Mouse (Mus musculus) forebrain, postnatal 0 days (tissue): ENCODE measurements at regions not wholly inside any gene's neighbourhood (a gene's known extent, or its start where the extent isn't known, plus 50 kb on each side); places are given as distances from the start of the nearest gene placed in this dataset.

ENCODE experiments used
- ATAC-seq: fragments of 200-750 bp; cut with Nextera tagmentation; 2 replicates; pipeline ENCODE4 v1.8.0; 2017; ENCODE audit warnings: mild to moderate bottlenecking, moderate library complexity
- DNase-seq: peaks from one replicate; pipeline ENCODE4 v3.0.0-alpha.2; 2015
- H3K27ac ChIP-seq: fragments of 300-500 bp; sonication (generic); 2 replicates; pipeline ENCODE4 v1.5.1; 2014; ENCODE audit warnings: low read depth, mild to moderate bottlenecking, antibody characterized with exemption, low read length, moderate library complexity, mixed read lengths
- H3K27me3 ChIP-seq: fragments of 300-500 bp; sonication (generic); 2 replicates; pipeline ENCODE4 v1.6.1; 2014; ENCODE audit warnings: mild to moderate bottlenecking, low read length, mixed read lengths; ENCODE audit not compliant: insufficient read depth
- H3K36me3 ChIP-seq: fragments of 300-500 bp; sonication (generic); 2 replicates; pipeline ENCODE4 v1.6.1; 2014; ENCODE audit warnings: mild to moderate bottlenecking, moderate library complexity; ENCODE audit not compliant: insufficient read depth
- H3K4me1 ChIP-seq: fragments of 300-500 bp; sonication (generic); 2 replicates; pipeline ENCODE4 v1.6.1; 2014; ENCODE audit warnings: antibody characterized with exemption; ENCODE audit not compliant: insufficient read depth
- H3K4me2 ChIP-seq: fragments of 300-500 bp; sonication (generic); 2 replicates; pipeline ENCODE4 v1.6.1; 2014; ENCODE audit warnings: low read depth, mild to moderate bottlenecking, moderate library complexity
- H3K4me3 ChIP-seq: fragments of 300-500 bp; sonication (generic); 2 replicates; pipeline ENCODE4 v1.5.1; 2014; ENCODE audit warnings: low read depth, low read length, mixed read lengths
- H3K9ac ChIP-seq: fragments of 300-500 bp; sonication (generic); 2 replicates; pipeline ENCODE4 v1.6.1; 2014; ENCODE audit warnings: mild to moderate bottlenecking
- H3K9me3 ChIP-seq: fragments of 300-500 bp; sonication (generic); 2 replicates; pipeline ENCODE4 v1.6.1; 2016; ENCODE audit warnings: low read length
- CTCF ChIP-seq: sonication (generic); IDR thresholded peaks from 2 replicates; pipeline ENCODE4 v1.5.1; 2016; ENCODE audit warnings: antibody characterized with exemption, control low read depth, low read depth
- WGBS: fragments of 180-500 bp; shearing (Covaris S2); extraction: QIAGEN DNeasy Blood & Tissue Kit; methylation state at CpG from one replicate; pipeline ENCODE4 v1.1.7; 2014; 5-methylcytosine and 5-hydroxymethylcytosine counted together

DNA sequence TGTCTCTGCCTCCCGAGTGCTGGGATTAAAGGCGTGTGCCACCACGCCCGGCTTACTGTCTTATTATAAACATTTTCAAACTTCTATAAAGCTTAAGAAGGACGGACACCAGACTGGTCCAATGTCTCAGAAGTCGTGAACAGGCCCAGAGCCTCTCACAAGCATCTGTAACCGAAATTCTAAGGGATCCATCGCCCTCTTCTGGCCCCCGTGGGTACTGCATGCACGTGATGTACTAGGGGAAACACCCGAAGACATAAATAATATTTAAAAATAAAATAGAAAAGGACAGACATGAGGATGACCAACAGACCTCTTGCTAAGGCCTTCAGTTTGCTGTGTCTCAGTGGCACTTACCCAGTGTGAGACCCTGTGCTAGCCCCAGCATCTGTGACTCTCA, 51.8 kb upstream of the Smg1 start:
- WGBS = 83% methylated on average over 11 of the region's 11 CpGs
- ATAC-seq (no peak), DNase-seq (no peak)
- Histone ChIP-seq H3K4me2 (no peak overlapping the region), H3K4me3 (no peak overlapping the region), H3K36me3 (no peaks in the 10 kb centered on the region), H3K4me1 (no peaks in the 10 kb centered on the region), H3K27ac (no peak overlapping the region), H3K27me3 (no peaks in the 10 kb centered on the region), H3K9ac (no peak overlapping the region), H3K9me3 (0 out of 2 replicates have a peak, but pooled peaks cover 6% of the 10 kb centered on the region)
- no peak for TF ChIP-seq CTCF

DNA sequence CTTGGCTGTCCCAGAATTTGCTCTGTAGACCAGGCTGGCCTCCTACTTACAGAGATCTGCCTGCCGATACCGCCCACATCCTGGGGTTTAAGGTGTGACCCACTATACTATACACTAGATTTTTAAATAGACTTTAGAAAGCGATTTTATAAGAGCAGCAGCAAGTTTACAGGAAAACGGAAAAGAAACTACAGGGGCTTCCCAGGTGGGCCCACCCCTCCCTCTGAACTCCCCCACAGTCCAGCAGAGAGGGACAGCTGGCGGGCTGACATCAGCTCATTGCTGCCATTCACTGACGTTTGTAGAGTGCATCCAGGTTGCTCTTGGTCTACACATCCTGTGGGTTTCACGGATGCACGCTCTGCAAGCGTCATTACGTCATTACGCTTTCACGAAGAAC, 51.2 kb upstream of the Smg1 start:
- H3K9me3 ChIP-seq = 0 out of 2 replicates have a peak, but pooled peaks cover 6% of the 10 kb centered on the region
- no peak overlapping the region for H3K4me3 ChIP-seq
- H3K36me3 ChIP-seq = no peaks in the 10 kb centered on the region
- H3K4me2 ChIP-seq = no peak overlapping the region
- no peak overlapping the region for H3K27ac ChIP-seq
- 92% methylated on average over 12 of the region's 12 CpGs for WGBS
- no peak overlapping the region for H3K9ac ChIP-seq
- ATAC-seq = no peak
- DNase-seq = no peak
- TF ChIP-seq CTCF = no peak
- H3K27me3 ChIP-seq = no peaks in the 10 kb centered on the region
- H3K4me1 ChIP-seq = no peaks in the 10 kb centered on the region
